Mouse (Mus musculus) MEL (cell line): Measurements from ENCODE around the gene Plekhj1. TPM values are rescaled to one million over a fixed set of nuclear protein-coding genes. Genes with fewer than 3 reads are reported as not detected.

ENCODE experiments used
- DNase-seq: peaks from one replicate; pipeline ENCODE4 v3.0.0; 2011; ENCODE audit warnings: low read depth, low spot score
- H3K27ac ChIP-seq: 2 replicates; pipeline ENCODE4 v1.5.1; 2012; ENCODE audit warnings: low read depth, mild to moderate bottlenecking, control low read depth, low read length, moderate library complexity; ENCODE audit not compliant: control insufficient read depth
- H3K27me3 ChIP-seq, 2 experiments: fragments of 150-350 bp in 1 of 2; sonication (generic) in 1 of 2; 2 replicates each; pipeline ENCODE4 v1.6.1; 2012; ENCODE audit warnings: low read length in 2 of 2, mild to moderate bottlenecking in 2 of 2, improper control_type of control experiment in 1 of 2, moderate library complexity in 1 of 2; ENCODE audit not compliant: insufficient read depth in 2 of 2, control insufficient read depth in 1 of 2
- H3K36me3 ChIP-seq, 2 experiments: 2 replicates each; pipeline ENCODE4 v1.6.1; 2012 to 2014; ENCODE audit warnings: low read length in 2 of 2, improper control_type of control experiment in 1 of 2, inconsistent platforms in 1 of 2, mild to moderate bottlenecking in 1 of 2; ENCODE audit not compliant: insufficient read depth in 2 of 2, control insufficient read depth in 1 of 2
- H3K4me1 ChIP-seq, 2 experiments: fragments of 150-350 bp in 1 of 2; sonication (generic) in 1 of 2; 2 replicates each; pipeline ENCODE4 v1.6.1; 2012; ENCODE audit warnings: low read length in 2 of 2, improper control_type of control experiment in 1 of 2, mild to moderate bottlenecking in 1 of 2; ENCODE audit not compliant: insufficient read depth in 2 of 2, control insufficient read depth in 1 of 2
- H3K4me3 ChIP-seq, 2 experiments: fragments of 150-350 bp in 1 of 2; sonication (generic) in 1 of 2; 2 replicates each; pipeline ENCODE4 v1.5.1; 2012; ENCODE audit warnings: low read depth in 2 of 2, low read length in 2 of 2, mild to moderate bottlenecking in 2 of 2, moderate library complexity in 2 of 2, control low read depth in 1 of 2, improper control_type of control experiment in 1 of 2; ENCODE audit not compliant: control insufficient read depth in 1 of 2, insufficient read depth in 1 of 2
- H3K79me2 ChIP-seq: 2 replicates; pipeline ENCODE4 v1.6.1; 2012; ENCODE audit warnings: mild to moderate bottlenecking, low read length, moderate library complexity; ENCODE audit not compliant: control insufficient read depth, poor library complexity, insufficient read depth
- H3K9ac ChIP-seq: 2 replicates; pipeline ENCODE4 v1.6.1; 2012; ENCODE audit warnings: low read depth, mild to moderate bottlenecking, control low read depth, low read length, moderate library complexity; ENCODE audit not compliant: control insufficient read depth, poor library complexity, severe bottlenecking
- H3K9me3 ChIP-seq: fragments of 150-350 bp; sonication (generic); replicated peaks from 2 replicates; pipeline ENCODE4 v1.6.1; 2012; ENCODE audit warnings: mild to moderate bottlenecking, low read length, improper control_type of control experiment, moderate library complexity; ENCODE audit not compliant: insufficient read depth
- CHD1 ChIP-seq: IDR thresholded peaks from 2 replicates; pipeline ENCODE4 v1.6.1; 2012; ENCODE audit warnings: low read depth, mild to moderate bottlenecking, inconsistent platforms, low read length, improper control_type of control experiment
- ELF1 ChIP-seq: IDR thresholded peaks from 2 replicates; pipeline ENCODE4 v1.6.1; 2014; ENCODE audit warnings: low read depth, mild to moderate bottlenecking, inconsistent platforms, low read length, improper control_type of control experiment, moderate library complexity
- EP300 ChIP-seq, 2 experiments: IDR thresholded peaks; 2 replicates each; pipeline ENCODE4 v1.6.1; 2011; ENCODE audit warnings: improper control_type of control experiment in 2 of 2, low read length in 2 of 2, low read depth in 1 of 2, mild to moderate bottlenecking in 1 of 2
- ETS1 ChIP-seq: IDR thresholded peaks from 2 replicates; pipeline ENCODE4 v1.6.1; 2012; ENCODE audit warnings: low read depth, mild to moderate bottlenecking, inconsistent platforms, low read length, improper control_type of control experiment, moderate library complexity
- GATA1 ChIP-seq: IDR thresholded peaks from 2 replicates; pipeline ENCODE4 v1.6.1; 2011; ENCODE audit warnings: low read depth, low read length, improper control_type of control experiment
- JUND ChIP-seq: IDR thresholded peaks from 2 replicates; pipeline ENCODE4 v1.6.1; 2011; ENCODE audit warnings: low read depth, mild to moderate bottlenecking, improper control_type of control experiment, low read length
- MAZ ChIP-seq: IDR thresholded peaks from 2 replicates; pipeline ENCODE4 v1.6.1; 2012; ENCODE audit warnings: low read depth, mild to moderate bottlenecking, inconsistent platforms, low read length, improper control_type of control experiment
- MEF2A ChIP-seq: IDR thresholded peaks from 2 replicates; pipeline ENCODE4 v1.6.1; 2014; ENCODE audit warnings: low read depth, mild to moderate bottlenecking, inconsistent platforms, low read length, improper control_type of control experiment; ENCODE audit not compliant: poor library complexity, insufficient replicate concordance, severe bottlenecking; ENCODE audit errors: extremely low read depth
- MXI1 ChIP-seq: IDR thresholded peaks from 2 replicates; pipeline ENCODE4 v1.6.1; 2011; ENCODE audit warnings: mild to moderate bottlenecking, low read depth, low read length, improper control_type of control experiment
- MYC ChIP-seq: IDR thresholded peaks from 2 replicates; pipeline ENCODE4 v1.6.1; 2011; ENCODE audit warnings: low read depth, mild to moderate bottlenecking, low read length, improper control_type of control experiment, moderate library complexity
- POLR2AphosphoS2 ChIP-seq: IDR thresholded peaks from 2 replicates; pipeline ENCODE4 v1.6.1; 2011; ENCODE audit warnings: low read length, improper control_type of control experiment
- POLR2AphosphoS5 ChIP-seq: IDR thresholded peaks from 2 replicates; pipeline ENCODE4 v1.6.1; 2012; ENCODE audit warnings: low read depth, borderline replicate concordance, mild to moderate bottlenecking, inconsistent platforms, low read length, moderate library complexity, mixed read lengths
- RAD21 ChIP-seq: IDR thresholded peaks from 2 replicates; pipeline ENCODE4 v1.6.1; 2011; ENCODE audit warnings: mild to moderate bottlenecking, low read depth, low read length, improper control_type of control experiment
- RCOR1 ChIP-seq: IDR thresholded peaks from 2 replicates; pipeline ENCODE4 v1.6.1; 2012; ENCODE audit warnings: low read depth, mild to moderate bottlenecking, inconsistent platforms, low read length, improper control_type of control experiment
- SIN3A ChIP-seq: IDR thresholded peaks from 2 replicates; pipeline ENCODE4 v1.6.1; 2012; ENCODE audit warnings: low read length, improper control_type of control experiment, inconsistent platforms
- SMC3 ChIP-seq: IDR thresholded peaks from 2 replicates; pipeline ENCODE4 v1.6.1; 2011; ENCODE audit warnings: low read depth, low read length, improper control_type of control experiment
- TAL1 ChIP-seq: IDR thresholded peaks from 2 replicates; pipeline ENCODE4 v1.6.1; 2012; ENCODE audit warnings: mild to moderate bottlenecking, inconsistent platforms, low read length, moderate library complexity, mixed read lengths
- UBTF ChIP-seq: IDR thresholded peaks from 2 replicates; pipeline ENCODE4 v1.6.1; 2012; ENCODE audit warnings: low read depth, mild to moderate bottlenecking, inconsistent platforms, low read length, improper control_type of control experiment, moderate library complexity, borderline replicate concordance; ENCODE audit not compliant: insufficient read depth
- USF2 ChIP-seq, 2 experiments: IDR thresholded peaks; 2 replicates each; pipeline ENCODE4 v1.6.1; 2011 to 2012; ENCODE audit warnings: improper control_type of control experiment in 2 of 2, low read length in 2 of 2, borderline replicate concordance in 1 of 2, inconsistent platforms in 1 of 2, low read depth in 1 of 2, mild to moderate bottlenecking in 1 of 2; ENCODE audit not compliant: insufficient read depth in 1 of 2
- ZC3H11A ChIP-seq: IDR thresholded peaks from 2 replicates; pipeline ENCODE4 v1.6.1; 2012; ENCODE audit warnings: low read depth, mild to moderate bottlenecking, inconsistent platforms, low read length, improper control_type of control experiment
- ZMIZ1 ChIP-seq: IDR thresholded peaks from 2 replicates; pipeline ENCODE4 v1.6.1; 2012; ENCODE audit warnings: low read depth, mild to moderate bottlenecking, inconsistent platforms, low read length, improper control_type of control experiment, moderate library complexity
- ZNF384 ChIP-seq: IDR thresholded peaks from 2 replicates; pipeline ENCODE4 v1.6.1; 2012; ENCODE audit warnings: low read depth, mild to moderate bottlenecking, inconsistent platforms, low read length, improper control_type of control experiment
- polyA plus RNA-seq, 2 experiments: library from polyadenylated mRNA; stranded (reverse) in 1 of 2; unstranded in 1 of 2; fragments of >175 nt in 1 of 2; fragments of >200 nt in 1 of 2; gene quantifications; 2 replicates each; pipeline versions ENCODE4 v1.2.1 to v1.2.4; 2012; ENCODE audit warnings: low replicate concordance in 2 of 2, low read depth in 1 of 2; ENCODE audit not compliant: insufficient read length in 2 of 2, insufficient read depth in 1 of 2, missing spikeins in 1 of 2
- total RNA-seq: library from RNA; depleted of rRNA; stranded (reverse); fragments of 300-350 nt; gene quantifications from 2 replicates; pipeline ENCODE4 v1.2.3, GENCODE M21; 2012

The Plekhj1 gene
- total and polyA plus RNA-seq, 3 experiments = 86.9 to 217 TPM; not detected in 1

GRCm38 (mm10) chr10:80845732-80846131 is 47.3 kb upstream of the Plekhj1 start:
- no peak for DNase-seq
- no peaks in the 10 kb centered on the region for H3K27me3 ChIP-seq
- no peaks in the 10 kb centered on the region for H3K36me3 ChIP-seq
- H3K9ac ChIP-seq = no peak overlapping the region
- no peak for TF ChIP-seq USF2 (IDR thresholded peaks at IDR 0.05; ENCODE audit: borderline replicate concordance in 1 of 2, insufficient read depth in 1 of 2, low read depth in 1 of 2, low read length in 2 of 2)
- no peak for TF ChIP-seq MAZ
- no peak for TF ChIP-seq ZMIZ1
- TF ChIP-seq EP300 (IDR thresholded peaks at IDR 0.05; ENCODE audit: low read depth in 1 of 2, low read length in 2 of 2) = no peak
- TF ChIP-seq TAL1 = no peak
- no peak for TF ChIP-seq MEF2A
- no peak for TF ChIP-seq ELF1
- TF ChIP-seq RCOR1 = no peak
- TF ChIP-seq ETS1 = no peak
- no peak for TF ChIP-seq GATA1
- no peak for TF ChIP-seq ZNF384
- TF ChIP-seq MXI1 = no peak
- no peak for TF ChIP-seq UBTF
- no peak for TF ChIP-seq SIN3A
- no peak for TF ChIP-seq MYC
- no peak for TF ChIP-seq ZC3H11A
- H3K9me3 ChIP-seq = no peaks in the 10 kb centered on the region
- no peaks in the 10 kb centered on the region for H3K79me2 ChIP-seq
- no peak overlapping the region for H3K4me3 ChIP-seq
- peaks cover 0 to 9% of the 10 kb centered on the region in 2 experiments; a peak in 2 of 4 replicates for H3K4me1 ChIP-seq
- no peak overlapping the region for H3K27ac ChIP-seq

- Histone ChIP-seq H3K36me3 (no peaks in the 10 kb centered on the region), H3K4me3 (no peak overlapping the region), H3K27me3 (no peaks in the 10 kb centered on the region), H3K4me1 (peaks cover 0 to 9% of the 10 kb centered on the region in 2 experiments; a peak in 2 of 4 replicates), H3K27ac (no peak overlapping the region), H3K79me2 (no peaks in the 10 kb centered on the region), H3K9me3 (no peaks in the 10 kb centered on the region), H3K9ac (no peak overlapping the region)
- TF ChIP-seq JUND (no peak), CHD1 (no peak), GATA1 (no peak), MYC (no peak), SIN3A (no peak), EP300 (IDR thresholded peaks at IDR 0.05; ENCODE audit: low read depth in 1 of 2, low read length in 2 of 2) (no peak), SMC3 (no peak), ETS1 (no peak), POLR2AphosphoS5 (no peak), POLR2AphosphoS2 (no peak), RAD21 (no peak)
- DNase-seq = no peak
These were observed 46.7 kb upstream of the Plekhj1 start for GRCm38 (mm10) chr10:80845055-80845693.
